Mouse (Mus musculus): ENCODE results near the gene Afmid. TPM values are rescaled to one million over a fixed set of nuclear protein-coding genes. Genes with fewer than 3 reads are reported as not detected.
"Not testable (repeated sequence)": the region's sequence is repeated elsewhere in the genome, so short reads cannot be mapped to it uniquely, and the experiment has no call there.

The Afmid gene
- polyA plus RNA-seq, 2 experiments from 2014 or later = 23.5 to 24.7 TPM

DNA sequence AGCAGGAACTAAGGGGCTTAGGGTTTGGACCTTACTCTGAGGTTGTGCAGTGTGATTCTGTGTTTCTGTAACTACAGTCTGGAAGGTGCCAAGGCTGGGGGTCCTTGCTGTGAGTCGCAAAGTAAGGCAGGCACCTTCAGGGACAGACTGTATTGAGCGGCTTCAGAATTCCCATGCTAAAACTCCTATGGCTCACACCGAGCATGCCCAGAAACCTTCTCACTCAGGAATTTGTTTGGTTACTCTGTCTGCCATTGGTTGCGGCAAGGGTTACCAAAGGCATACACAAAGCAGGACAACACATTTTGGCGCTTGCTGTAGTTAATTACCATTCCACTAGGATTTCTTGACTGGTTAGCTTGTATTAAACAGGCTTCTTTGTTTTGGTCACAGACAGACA lies 440 bp downstream of the Afmid start:
- ATAC-seq = no peak

DNA sequence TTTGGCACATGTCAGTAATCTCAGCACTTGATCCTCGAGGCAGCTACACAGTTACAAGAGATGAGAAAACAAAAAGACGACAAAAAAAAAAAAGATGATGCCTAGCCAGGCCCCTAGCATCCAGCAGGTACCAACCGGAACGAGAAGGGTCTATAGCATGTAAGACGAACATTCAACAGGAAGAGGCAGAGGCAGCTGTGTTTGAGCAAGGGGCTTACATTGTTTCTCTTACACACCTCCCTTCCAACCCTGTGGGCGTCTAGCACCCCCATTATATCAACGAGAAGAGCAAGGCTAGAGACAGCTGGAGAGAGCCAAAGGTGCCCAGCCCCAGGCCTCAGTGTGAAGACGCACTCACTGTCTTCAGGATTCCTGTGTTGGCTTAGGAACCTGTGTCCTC lies 1.2 kb downstream of the Afmid start:
- no peak for ATAC-seq

DNA sequence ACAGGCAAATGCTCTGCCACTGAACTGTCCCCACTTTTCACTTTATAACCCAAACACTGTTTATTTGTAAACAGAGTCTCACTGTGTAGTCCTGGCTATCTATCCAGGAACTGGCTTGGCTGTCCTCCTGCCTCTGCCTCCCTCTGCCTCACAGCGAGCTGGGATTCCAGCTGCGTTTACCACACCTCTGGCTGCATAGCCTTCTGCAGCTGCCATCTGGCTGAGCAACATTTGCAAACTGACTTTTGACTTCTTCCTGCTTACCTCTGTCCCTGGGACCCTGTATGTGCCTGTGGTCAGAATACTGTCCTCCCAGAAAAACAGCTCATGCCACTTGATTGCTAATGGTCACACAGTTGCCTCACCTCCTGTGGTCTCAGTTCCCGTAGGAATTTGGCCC lies 1.7 kb downstream of the Afmid start:
- no peak for ATAC-seq

DNA sequence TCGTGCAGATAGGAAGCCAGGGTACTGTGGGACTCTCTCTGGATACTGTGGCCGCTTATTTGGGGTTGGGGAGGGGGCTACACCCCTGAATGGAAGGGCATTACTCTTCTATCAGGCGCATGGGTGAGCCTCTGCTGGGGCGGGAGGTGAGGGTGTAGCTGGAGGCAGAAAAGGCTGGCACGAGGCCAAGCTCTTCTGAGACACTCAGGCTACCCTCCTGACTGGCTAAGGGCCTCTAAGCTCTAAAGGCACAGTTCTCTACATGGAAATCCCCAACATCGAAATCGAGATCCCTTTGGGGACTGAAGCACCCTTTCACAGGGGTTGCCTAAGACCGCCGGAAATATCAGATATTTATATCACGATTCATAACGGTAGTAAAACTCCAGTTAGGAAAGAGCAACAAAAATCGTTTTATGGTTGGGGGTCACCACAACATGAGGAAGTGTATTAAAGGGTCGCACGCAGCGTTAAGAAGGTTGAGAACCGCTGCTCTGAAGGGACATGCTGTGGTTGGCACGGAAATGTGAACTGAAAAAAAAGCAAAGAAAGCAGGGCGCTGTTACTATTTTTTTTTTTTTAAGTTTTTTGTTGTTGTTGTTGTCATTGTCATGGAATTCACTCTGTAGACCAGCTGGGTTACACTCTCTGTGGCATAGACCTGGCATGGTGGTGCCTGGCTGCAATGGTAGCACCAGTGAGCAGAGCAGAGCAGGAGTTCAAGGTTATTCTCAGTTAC lies 2.6 kb downstream of the Afmid start:
- peak; percentile 30 for ATAC-seq

DNA sequence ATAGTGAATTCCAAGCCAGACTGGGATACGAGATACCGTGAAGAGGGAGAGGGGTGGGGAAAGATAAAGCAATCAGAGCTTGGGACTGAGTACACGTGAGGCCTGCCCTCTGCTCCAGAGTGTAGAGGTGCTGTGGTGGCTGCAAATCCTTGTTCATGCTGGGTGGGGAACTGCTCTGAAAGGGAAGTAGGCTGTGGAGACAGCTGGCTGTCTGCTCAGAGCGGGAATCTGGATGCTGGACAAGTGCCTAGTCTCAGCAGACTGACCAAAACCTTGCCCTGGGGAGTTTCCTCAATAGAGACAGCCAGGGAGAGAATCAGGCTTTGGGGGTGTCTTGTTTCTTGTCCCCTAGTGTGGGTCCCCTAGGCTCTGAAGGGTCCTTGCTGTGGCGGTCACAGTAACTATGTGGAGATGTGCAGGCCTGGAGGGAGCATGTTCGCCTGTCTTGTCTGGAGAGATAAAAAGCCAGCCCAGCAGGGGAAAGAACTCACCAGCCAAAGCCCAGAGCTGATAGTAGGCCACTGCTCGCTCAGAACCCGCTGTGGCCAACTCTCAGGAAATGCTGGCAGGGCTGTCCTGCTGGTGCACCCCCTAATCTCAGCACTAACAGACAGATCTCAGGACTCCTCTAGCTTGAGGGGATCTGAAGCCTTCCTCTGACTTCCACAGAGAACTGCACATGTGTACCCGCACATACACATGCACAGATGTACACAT lies 3.3 kb downstream of the Afmid start:
- ATAC-seq = no peak

DNA sequence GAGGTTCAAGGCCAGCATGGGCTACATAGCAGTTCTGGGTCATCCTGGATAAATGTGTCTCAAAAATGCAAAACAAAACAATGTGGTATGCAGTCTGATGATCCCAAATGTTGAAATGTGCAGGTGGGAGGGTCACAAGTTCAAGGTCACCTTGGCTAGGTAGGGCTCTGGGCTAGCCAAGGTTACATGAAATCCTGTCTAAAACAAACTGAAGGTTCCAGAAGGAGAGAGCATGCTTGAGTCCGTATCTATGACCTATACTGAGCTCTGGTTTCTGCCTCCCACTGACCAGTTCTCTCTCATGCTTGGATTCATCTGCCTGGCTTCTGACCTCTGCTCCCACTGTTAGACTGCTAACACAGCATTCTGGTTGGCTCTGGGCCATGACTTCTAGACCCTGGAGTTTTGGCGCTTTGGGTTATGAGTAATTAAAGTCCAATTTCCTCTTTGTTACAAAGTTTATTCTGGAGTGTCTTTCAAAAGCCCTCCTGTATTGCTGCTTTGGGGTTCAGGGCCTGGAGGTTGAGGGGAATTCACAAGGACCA lies 4.0 kb downstream of the Afmid start:
- ATAC-seq = no peak

DNA sequence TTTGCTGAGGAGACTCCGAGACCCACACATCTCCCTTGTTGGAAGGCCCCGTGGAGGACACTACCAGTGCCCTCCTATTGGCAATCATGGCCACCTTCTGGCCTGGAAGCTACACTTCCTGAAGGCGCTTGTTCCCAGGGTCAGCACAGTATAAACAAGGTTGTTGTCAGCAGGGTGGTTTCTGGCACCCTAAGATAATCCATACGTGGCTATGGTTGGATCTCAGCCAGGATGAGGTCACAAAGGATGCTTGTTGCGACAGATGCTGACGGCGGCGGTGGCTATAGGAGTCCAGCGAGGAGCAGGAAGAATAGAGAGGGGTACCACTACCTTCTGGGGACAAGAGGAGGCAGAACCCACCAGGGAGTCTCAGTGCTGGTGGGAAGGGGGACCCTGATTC lies 4.7 kb downstream of the Afmid start:
- ATAC-seq = no peak

DNA sequence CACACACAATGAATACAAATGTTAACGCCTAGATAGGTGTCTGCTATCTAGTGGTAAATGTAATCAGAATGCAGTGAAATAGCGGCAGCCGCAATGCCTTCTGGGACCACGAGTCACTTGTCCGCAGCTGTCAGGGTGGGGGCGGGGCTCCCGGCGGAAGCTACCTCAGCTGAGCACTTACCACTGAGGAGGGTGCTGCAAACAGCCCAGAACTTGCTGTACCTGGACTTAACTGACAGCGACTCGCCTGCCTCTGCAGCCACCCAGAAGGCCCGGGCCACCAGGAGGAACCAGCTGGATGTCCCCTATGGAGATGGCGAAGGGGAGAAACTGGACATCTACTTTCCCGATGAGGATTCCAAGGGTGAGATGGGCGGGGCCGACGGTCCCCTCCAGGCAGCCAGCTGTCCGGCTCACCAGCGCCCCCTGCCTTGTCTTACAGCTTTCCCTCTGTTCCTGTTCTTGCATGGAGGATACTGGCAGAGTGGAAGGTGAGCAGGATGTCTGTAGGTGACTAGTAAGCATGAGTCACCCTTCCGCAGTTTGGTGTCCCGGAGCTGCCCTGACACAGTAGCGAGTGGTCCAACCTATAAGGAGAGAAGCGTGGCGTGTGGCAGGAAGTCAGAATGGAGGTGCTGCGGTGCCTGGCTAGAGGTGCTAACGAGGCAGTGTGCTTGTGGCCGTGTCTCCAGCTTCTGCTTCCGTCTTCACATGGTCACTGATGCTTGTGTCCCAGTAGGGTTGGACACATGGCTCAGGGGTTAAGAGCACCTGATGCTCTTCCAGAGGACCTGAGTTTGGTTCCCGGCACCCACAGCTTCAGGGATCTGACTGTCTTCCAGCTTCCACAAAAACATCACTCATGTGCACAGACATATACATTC lies 6.6 kb downstream of the Afmid start:
- peak; percentile 90 for ATAC-seq

DNA sequence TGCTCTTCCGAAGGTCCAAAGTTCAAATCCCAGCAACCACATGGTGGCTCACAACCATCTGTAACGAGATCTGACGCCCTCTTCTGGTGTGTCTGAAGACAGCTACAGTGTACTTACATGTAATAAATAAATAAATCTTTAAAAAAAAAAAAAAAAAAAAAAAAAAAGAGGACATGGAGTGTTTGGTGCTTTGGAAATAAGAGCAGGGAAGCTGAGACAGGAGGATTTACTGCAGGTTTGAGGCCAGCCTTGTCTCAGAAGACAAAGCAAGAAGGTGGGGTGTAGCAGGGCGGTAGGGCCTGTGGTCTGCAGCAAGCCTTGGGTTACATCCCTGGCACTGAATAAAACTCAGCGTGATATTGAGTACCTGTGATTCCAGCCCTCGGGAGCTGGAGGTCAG lies 7.8 kb downstream of the Afmid start:
- not testable (repeated sequence) for ATAC-seq

DNA sequence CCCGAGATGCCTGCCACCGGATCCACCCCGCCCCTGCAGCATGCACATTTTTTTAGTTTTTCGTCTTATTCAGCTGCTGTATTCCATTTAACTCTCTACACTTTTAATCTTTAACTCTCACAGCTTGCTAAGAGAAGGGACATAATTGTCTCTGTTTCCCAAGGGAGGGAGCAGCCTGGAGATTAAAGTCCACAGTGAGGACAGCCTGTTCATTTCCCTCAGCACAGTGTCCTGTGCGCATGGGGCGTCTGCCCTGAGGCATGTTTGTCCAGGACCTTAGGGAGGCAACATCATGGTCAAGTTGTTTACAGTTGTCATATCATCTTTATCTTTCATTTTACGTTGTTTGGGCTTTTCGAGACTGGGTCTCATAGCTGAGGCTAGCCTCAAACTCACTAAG lies 8.4 kb downstream of the Afmid start:
- ATAC-seq = no peak

DNA sequence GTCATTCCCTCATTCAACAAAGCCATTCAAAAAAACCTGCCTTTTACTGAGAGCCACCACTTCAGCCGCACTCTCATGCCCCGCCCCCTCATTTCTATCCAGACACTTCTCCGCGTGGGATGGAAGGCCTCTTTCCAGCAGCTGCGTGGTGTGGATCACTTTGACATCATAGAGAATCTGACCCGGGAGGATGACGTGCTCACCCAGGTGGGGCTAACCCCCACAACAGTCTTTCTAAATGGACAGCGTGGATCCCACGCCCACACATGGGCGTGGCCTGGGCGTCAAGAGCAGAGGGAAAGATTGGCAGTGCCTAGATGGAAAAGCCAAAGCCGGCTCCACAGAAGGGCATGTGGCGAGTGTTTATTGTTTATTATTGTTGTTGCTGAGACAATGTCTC lies 10.6 kb downstream of the Afmid start:
- ATAC-seq = no peak

DNA sequence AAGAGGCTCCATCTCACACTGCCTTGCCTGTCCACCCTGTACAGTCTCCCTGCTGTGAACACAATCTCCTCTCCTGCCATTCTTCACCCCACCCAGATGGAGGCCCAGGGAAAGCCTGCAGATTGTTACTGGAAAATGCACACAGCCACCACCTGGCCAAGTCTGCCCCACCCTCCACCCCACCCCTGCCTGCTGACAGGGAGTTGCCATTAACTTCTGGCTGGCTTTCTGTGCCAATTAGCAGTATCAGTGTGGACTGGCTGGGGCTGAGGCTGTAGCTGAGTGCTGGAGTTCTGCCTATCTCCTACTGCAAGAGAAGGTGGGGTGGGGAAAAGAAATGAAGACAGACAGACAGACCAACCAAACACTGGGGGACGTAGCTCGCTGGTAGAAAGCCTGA lies 12.8 kb downstream of the Afmid start:
- no peak for ATAC-seq

DNA sequence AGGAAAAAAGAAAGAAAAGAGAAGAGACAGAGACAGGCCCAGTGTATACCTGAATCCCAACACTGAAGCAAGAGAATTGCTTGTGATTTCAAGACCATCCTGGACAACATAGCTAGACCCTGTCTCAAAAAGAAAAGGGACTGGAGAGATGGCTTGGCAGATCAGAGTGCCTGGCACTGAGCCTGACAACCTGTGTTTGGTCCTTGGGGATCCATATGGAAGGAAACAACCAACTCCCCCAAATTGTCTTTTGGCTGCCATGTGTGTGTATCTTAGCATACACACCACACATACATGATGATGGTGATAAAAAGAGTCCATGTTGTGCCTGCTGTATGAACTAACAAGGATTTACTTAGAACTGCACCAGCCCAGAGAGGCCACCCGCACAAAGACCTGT lies 13.3 kb downstream of the Afmid start:
- ATAC-seq = no peak

DNA sequence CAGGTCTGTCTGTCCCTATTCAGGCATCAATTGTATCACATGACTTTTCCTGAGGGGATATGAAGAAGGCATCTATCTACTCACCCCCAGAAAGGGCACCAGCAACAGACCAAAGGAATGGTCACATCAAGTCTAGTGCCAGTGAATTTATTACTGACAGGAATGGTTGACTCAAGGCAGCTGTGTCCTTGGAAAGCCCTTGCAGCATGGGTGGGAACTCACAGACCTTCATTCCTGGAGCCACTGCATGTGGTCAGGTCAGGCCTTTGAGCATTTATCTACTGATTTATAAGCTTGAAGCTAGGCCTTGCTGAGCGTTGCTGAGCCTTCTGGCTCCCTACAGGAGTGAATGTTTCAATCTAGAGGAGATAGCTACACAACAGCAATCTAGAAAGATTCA lies 15.2 kb downstream of the Afmid start:
- ATAC-seq = no peak

DNA sequence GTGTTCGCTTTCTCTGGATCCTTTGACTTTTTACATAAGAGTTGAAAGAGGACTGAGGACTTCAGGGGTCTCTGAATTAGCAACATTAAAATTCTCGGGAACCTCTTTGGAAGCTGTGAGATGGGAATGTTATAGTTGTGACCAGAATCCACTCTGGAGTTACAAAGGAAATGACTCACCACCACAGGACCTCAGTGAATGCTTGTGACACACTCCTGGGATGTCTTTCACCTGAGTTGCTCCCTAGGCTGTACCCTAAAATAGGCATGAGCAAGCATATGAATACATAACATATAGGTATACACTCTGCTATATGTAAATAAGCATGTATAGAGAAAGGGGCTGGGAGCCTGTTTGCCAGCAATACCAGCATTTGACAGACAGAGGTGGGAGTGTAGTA lies 17.7 kb downstream of the Afmid start:
- ATAC-seq = no peak

DNA sequence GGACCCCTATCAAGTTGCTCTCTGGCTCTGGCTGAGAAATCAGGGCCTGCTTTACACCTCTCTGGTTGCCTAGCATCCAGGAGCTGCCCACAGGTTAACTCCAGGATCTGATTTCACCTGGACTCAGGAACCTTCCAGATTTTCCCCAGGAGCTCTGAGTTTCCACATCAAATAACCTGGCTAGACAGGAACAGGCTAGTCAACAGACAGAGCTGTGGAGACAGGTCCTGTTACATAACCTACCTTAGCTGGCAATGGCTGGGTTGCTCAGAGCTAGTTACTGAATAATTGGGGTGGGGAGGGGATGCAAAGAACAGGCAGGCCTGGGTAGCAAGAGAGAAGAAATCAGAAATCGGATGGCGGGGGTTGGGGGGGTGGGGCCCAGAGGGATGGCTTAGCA lies 19.3 kb downstream of the Afmid start:
- ATAC-seq = no peak

DNA sequence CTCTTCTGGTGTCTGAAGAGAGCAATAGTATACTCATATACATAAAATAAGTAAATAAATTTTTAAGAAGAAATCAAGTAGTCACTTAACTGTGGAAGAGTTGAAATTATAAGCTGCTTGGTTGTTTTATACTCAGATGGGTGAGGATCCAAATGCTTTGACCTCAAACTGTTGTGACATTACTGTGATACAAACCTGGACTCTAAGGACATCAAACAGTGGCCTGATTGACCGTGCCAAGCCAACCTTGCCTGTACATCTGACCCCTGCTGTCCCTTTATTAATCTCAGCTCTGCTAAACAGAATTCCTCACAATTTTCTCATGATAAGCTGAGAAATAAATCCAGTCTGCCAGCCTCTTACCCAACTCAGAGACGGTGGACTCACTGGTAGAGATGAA lies 19.9 kb downstream of the Afmid start:
- ATAC-seq = no peak

DNA sequence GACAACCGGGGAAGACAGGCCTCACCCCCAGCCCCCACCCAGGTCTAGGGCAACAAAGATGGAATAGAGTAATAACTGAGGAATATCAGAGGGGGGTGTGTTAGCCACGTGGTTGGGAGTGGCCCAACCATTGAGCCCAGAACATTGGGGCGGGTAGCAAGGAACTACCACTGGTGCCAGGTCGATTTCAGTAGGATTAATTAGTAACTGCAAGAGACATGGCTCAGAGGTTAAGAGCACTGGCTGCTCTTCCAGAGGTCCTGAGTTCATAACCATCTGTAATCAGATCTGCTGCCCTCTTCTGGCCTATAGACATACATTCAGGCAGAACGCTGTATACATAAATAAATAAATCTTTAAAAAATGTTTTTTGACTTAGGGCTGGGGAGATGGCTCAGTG lies 20.9 kb downstream of the Afmid start:
- ATAC-seq = no peak

DNA sequence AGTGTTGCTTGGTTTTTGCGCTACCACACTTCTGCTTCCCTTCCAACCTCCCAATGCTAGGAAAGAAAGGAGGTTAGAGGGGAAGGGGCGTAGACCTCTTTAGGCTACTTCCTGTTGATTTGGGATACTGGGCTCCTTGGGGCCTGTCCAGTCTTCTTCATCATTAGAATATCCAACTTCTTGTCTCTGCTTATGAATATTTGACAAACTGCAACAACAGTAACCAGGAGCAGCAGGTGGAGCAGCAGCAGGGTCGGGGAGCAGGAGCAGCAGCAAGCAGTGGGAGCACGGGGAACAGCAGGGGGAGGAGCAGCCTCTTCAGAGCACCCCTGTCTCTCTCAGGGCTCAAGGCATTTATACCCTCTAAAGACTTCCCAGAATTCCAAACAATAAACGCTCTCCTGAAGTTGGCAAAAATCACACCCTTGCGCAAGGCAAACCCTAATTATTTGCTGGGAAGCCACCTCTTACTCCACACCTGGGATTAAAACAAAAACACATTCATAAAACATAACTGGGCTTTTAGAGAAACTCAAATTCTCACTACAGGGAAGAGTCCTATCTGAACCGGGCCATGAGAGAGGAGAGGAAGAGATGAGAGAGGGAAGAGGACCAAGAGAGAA lies 22.0 kb downstream of the Afmid start:
- no peak for ATAC-seq

DNA sequence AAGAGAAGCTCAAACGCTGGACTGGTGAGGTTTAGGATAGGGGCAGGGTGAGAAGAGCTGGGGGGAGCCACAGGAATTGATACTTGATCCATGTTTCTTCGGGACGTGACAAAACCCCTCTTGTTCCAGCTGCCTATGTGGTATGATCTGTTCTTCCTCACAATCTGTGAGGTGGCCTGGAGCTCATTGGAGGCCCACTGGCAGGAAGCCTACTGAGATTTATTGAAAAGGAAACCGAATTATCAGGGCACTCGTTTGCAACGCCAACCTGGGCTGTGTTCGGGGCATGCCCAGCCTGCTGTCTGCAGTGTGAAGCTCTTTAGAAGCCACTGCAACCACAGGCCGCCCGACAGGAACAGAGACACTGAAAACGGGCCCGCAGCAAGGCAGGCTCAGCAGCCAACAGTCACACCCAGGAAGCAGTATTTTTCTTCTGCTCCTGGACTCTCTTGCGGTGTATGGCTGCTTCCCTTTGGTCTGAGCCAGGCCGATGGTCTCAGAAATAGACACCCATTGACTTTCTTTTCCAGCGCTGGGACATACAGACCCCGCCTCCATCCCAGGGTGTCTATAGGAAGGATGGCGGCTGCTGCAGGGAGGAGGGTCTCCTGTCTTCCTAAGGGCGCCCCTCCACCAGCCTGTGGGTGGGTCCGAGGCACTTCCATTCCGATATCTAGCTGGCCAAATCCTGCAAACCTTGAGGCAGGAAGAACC lies 22.7 kb downstream of the Afmid start:
- ATAC-seq = peak; percentile 77

DNA sequence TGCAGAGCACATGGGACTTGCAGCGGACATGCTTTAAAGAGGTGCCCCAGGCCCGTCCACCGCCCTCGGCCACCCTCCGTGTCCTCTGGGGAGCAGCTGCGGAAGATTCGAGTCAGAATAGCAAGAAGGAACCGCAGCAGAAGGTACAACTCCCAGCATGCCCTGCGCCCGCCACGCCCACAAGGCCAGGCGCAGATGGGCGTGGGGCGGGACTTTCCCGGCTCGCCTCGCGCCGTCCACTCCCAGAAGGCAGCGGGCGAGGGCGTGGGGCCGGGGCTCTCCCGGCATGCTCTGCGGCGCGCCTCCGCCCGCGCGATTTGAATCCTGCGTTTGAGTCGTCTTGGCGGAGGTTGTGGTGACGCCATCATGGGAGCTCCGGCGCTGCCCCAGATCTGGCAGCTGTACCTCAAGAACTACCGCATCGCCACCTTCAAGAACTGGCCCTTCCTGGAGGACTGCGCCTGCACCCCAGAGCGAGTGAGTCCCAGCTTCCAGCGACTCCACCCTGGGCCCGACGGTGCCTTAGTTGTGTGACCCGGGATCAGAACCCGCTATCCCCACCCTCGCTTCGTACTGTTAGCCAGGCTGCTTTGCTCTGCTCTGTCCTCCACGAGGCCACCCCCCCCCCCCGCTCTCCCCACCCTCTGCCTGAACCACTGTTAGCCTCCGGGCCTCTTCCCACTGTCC lies 23.4 kb downstream of the Afmid start, which contains the start of gene Birc5:
TSS of gene Birc5 (plus strand) at position 267 of the 687 bp plus-strand sequence.
- peak; percentile 72 for ATAC-seq
